Mouse (Mus musculus): ENCODE measurements around the gene Aqp9.

Aqp9 gene

DNA sequence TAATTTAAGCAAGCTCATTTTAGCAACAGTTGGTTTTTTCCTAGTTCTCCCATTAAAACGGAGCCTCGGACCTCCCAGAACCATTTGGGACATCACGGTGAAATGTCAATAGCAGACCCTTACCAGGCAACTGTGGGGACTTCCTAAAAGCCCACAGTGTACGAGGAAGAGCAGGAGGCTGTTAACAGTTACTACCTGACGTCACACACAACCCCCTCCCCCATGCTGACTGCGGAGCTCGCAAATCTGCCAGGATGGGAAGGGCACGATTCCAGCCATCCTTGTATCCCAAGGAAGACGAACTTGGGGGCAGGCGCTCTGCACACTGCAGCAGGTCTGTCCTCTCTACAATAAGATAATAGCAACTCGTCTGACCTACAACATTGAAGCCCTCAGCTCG is at the start of gene Aqp9:
Gene Aqp9, minus strand, starts transcription at position 172 of the 400 bp plus-strand sequence.
- DNase-seq (ENCODE audit: low spot score) = no peak

DNA sequence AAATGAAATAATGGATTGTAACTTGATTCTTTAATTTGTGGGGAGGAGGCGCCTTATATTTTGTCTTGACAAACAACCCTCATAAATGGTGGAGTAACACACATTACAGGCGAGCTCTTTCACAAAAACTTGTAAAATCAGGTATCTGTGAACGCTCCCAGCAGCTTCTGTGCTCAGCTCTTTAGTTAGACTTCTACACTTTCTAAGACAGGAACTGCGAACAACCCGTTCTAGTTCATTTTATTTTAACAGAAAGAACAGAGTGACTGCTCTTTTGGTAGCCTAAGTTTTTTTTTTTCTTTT is 49.3 kb upstream of the Aqp9 start:
- no peak for DNase-seq (ENCODE audit: low spot score)

DNA sequence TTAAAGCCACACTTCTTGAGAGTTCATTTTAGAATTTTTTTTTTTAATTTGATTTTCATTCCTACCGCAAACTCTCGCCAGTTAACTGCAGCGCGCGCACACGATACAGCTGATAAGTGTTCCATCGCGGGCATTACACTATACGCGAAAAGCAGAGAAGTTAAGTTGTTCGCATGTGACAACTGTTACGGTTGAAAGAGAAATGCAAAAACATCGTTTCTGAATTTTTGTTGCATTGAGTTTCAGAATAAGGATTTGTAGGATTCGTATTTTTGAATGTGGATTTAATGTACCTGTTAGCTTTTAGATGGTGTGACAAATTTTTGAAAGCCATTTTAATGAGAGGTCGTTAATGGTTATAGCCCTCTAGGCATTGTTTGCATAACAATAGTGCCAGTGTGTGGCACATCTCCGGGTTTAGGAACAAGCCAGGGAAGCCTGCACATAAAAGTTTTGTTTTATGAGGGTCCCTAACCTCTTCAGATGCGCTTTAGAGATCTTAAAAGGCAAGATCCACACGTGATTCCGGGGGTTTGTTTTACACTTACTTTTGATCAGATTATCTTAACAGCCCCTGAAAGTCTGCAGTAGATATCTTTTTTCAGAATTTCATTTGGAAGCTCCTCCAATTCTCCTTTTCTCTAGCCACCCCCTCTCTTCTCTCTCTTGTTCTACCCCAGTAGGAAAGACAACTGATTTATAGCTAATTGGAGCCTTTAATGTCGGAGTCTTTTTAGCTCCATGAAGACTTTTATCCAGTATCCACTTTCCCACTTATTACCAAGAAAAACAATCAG is 48.7 kb upstream of the Aqp9 start:
- DNase-seq (ENCODE audit: low spot score) = no peak

DNA sequence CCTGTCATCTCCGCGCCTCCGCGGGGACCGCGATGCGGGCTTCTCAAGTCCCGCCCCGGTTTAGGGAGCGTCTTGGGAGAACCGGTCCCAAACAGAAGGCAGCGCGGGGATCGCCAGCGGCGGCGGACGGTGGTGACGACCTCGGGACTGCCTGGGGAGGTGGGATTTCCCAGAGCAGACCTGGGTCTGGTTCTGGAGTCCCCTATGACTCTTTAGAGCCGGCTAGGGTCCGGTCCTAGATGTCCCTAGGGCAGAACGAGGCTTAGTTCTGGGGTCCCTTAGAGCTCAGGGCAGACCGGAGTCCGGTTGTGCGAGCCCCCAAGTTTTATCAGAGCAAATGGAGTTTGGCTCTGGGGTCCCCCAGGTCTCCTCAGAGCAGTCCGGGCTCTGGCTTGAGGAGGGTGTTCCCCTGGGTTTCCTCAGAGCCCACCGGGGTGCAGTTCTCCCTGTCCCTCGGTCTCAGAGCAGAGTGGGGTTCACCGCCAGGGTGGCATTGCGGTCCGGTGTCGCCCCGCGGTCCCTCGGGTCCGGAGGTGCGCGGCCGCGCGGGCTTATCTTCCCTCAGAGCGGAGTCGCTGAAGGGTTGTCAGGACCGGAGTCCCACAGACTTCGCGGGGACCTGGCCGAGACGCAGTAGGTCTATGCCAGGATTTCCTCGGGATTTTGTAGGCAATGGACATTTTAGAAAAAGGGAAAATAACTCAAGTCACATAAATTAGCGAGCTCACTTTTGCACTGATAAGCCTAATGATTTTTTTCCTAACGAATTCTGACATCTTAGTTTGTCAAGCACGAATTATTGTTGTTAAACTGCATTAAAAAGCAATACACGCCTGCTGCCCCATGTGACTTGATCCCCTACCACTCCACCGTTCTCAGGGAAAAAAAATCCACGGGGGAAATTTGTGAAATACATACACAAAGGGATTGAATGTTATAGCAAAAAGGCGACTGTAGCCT is 47.8 kb upstream of the Aqp9 start:
- peak; percentile 31 for DNase-seq (ENCODE audit: low spot score)

DNA sequence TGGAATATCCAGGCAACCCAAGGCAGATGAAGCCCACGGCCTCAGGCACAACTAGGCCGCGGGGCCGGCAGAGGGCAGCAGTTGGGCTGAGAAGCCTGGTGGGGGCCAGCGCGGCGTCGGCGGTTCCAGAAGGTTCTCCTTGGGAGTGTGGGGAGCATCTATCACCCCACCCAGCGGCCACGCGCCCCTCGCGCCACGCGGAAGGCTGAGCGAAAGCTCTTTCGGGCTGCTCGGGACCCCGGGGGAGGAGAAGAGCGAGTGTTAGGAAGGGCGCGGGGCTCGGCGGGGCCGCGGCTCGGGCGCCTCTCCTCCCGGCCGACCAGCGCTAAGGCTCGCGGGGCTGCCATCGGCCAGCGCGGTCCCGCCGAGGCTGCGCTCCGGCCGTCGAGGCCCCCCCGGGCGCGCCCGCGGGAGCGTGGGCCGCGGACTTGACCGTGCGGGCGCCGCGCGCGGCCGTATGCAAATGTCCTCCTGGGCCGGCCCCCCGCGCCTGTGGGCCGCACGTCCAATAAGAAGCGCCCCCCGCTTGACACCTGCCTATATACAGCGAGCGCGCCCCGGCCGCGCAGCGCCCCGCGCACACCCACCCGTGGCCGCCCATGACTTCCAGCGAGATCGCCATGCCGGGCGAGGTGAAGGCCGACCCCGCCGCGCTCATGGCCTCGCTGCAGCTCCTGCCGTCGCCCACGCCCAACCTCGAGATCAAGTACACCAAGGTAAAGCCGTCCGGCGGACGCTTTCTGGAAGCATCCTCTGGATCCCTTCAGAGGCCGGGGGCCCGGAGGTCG is 47.0 kb upstream of the Aqp9 start, which contains the start of gene Aldh1a2:
Gene Aldh1a2, plus strand, starts transcription at position 542 of the 788 bp plus-strand sequence.
- peak; percentile 75 for DNase-seq (ENCODE audit: low spot score)

DNA sequence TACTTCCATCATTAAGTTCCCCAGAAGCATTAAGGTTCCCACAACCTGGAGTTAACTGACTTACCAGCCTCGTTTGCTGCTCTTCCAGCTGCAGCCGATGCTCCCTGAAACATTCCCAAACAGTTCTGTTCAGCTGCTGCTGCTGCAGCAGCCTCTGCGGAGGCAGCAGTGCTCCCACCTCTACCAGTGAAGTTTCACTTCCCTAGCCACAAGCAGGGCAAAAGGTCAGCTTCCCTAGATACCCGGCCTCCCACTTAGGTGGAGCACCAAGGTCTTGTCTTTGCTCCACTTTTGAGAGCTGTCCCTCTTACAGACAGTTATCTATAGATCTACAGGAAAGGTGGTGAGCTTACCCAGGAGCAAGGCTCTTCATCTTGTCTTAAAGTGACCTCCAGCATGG is 45.2 kb upstream of the Aqp9 start:
- no peak for DNase-seq (ENCODE audit: low spot score)

DNA sequence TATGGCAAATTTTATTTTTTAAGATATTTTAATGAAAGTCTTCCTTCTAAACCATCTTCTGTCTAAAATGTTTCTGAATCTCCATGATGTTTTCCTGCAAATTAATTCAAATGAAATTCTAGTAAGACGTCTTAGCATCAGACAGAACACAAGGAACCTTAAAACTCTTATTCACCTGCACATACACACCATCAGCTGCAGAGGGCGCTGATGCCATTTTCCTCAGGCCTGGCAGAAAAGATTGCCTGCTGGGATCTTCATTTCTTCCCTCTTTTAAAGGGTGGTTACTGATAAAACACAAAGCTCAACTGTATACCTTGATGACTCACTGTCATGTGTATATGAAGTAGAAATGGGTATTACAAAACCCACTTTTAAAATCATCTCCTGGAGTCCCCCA is 42.4 kb upstream of the Aqp9 start:
- DNase-seq (ENCODE audit: low spot score) = peak; percentile 26

DNA sequence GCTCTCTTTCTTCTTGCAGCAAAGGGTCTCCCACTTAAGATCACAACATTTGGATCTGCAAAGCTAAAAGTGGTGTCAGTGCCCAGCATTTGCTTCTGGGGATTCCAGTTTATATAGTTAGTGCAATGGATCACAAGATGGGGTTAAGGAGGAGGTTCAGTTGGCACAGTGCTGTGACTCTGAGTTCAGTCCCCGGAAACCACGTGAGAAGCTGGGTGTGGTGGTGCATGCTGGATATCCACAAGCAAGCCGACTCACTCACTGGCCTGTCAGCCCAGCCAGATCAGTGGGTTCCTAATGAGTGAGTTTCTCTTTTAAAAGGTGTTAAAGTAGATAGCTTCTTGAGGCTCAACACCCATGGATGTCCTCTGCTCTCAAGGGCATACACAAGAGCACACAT is 40.8 kb upstream of the Aqp9 start:
- DNase-seq (ENCODE audit: low spot score) = no peak

DNA sequence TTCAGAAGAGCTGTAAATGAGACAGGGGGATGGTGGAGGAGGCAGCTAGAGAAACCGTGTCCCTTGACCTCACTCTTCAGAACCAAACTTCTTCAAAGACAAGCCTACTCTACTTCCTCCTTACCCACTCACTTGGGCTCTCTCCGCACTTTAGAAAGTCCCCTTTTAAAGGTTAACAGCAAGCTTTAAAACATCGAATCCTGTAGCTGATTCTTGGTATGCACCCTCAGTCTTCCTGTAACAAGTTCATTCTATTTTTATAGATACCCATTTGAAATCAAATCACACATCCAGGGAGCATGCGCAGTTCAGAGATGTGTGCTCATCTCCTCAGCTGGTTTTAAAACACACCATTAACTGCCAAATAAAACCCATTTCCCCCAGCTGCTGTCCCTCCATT is 33.8 kb upstream of the Aqp9 start:
- DNase-seq (ENCODE audit: low spot score) = no peak

DNA sequence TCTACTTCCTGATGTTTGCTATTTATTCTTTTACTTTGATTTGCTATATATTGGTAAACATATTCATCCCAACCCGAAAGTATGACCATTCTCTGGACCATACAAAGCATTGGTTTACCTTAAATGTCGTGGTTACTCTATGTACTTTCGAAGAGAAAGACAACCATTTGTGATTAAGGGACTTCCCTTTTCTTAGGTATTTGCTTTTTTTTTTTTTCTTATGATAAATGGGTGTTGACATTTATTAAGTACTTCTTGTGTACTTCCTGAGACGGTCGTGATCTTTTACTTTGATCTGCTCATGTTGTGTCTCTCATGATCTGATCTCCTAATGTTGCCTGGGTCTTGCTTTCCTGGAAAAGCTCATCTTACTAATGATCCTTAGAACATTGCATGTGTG is 30.3 kb upstream of the Aqp9 start:
- DNase-seq (ENCODE audit: low spot score) = no peak

DNA sequence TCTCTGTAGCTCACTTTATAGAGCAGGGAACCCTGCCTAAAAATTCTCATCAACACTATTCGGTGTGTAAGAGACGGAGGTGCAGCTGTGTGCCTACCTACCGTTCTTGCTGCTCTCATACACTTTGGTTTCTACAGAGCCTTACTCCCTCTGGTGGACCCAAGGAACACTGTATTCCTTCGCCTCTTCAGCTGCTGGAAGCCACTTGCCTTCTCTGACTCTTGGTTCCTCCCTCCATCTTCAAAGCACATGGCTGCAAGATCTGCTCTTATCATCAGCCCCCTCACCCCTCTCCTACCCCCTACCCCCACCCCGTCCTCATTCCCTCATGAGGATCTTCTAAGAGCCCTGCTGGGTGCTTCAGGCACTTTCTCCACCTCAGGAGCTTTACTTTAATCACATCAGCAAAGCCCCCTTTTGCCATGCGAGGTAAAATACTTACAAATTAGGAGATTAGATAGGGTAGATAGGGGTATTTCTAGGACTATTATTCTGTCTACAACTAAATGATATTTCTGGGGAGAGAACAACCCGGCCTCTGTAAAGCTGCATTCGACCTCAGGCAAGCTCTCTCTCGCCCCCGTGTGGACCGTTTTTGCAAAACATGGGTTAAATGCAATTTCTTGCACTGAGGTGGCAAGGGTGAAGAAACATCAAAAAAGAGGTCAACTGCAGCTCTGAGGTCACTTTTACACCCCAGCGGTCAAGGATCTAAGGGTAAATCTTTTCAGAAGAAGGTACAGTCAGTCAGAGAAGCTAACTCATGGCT is 20.3 kb upstream of the Aqp9 start:
- DNase-seq (ENCODE audit: low spot score) = peak; percentile 58

DNA sequence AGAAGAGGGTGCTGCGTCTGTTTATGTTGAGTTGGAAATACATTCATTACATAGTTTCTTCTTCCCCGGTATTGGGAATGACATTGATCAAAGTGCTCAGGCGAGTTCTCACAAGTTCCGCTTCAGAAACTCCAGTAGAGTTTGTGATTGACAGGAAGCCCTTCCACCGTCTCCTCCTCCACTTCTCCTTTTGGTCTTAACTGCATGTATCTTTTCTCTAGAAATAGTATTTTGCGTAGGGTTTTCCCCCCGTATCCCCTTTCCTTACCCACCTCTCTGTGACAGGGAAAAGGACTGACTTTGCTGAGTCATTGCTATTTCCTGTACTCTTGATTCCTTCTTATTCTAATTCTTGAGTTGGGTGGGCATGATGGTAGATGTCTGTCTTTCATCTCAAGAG is 18.9 kb upstream of the Aqp9 start:
- no peak for DNase-seq (ENCODE audit: low spot score)

DNA sequence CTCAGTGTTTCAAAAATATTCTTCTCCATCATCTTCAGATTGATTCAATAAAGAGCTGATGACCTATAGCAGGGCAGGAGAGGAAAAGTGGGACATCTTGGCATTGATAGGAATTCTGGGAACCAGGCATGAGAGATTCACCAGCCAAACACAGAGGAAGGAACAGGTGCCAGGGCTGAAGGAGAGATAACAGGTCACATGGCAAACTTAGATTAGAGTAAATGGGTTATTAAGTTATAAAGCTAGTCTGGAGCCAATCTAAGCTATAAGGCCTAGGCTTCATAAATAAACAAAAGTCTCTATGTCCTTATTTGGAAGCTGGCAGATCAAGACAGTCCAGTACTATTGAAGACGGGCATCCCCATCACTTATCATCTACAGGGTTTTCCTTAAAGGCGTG is 17.3 kb upstream of the Aqp9 start:
- DNase-seq (ENCODE audit: low spot score) = no peak

DNA sequence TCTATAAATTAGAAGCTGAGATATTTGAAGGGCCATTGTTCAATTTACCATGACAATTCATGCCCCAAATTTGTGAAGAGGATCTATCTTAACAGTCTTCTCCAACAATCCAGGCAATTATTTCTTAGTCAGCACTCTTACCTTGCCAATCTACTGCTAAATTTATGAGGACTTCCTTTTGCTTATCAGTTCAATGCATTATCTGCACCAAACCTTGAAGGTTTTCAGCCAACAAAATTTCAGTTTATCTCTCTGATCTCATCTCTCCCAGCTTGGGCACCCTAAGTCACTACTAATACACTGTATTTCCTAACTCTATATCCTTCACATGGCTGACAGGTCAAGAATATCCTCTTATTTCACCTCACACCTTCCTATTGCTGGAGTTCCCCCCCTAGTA is 16.8 kb upstream of the Aqp9 start:
- no peak for DNase-seq (ENCODE audit: low spot score)

DNA sequence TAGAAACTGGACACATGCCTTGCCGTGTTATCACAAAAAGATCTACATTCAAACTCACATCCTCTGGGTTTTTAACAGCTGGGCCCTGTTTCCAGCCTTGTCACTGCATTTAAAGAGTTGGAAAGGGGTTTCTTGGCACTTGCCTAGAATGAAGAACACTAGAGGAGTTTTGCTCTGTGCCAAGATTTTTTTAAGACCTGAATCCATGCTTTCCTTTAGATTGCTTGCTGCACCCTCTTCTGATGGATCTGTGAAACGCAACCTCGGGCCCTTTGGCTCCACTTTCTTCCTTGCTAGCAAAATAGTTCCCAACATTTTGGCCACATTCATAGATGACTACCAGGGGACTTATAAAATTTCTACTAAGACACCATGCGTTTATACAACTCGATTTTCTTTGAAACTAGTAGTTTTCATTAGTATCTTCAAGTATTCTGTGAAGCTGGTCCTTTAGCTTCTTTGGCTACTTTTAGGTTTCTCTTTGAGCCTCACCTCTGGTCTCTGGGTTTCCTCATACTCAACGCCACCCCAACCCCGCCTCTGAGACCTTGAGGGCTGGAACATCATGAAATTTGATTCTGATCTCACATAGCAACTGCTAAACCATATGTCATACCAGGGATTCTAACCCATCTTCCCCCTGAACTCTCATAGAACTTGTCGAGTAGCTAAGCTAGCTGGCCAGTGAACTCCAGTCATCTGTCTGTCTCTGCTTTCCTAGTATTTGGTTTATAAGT is 11.7 kb upstream of the Aqp9 start:
- DNase-seq (ENCODE audit: low spot score) = no peak

DNA sequence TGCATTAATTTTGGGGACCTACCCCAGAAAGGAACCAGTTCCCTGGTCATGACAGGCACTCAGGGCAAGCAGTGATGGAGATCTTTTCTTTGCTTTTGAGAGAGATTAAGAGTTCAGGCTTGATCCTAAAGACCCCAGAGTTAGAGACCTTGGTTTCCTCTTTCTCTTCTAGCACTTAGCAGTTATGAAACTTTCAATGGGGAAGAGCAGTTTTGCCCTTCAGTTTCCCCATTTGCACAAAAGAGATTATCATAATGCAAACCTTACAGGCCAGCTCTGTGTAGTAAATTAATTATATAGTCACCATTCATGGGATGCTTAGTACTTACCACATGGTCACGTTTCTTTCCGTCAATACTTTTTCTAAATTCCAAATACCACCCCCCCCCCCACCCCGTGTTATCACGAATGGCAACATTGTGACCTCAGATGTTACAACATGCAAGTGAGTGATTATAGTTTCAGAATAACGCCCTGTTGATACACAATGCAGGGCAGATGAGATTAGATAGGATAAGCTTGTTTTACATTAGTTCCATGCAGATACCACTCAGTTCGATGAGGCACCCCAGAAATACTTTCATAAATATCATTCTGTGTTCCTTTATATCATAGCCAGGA is 10.9 kb upstream of the Aqp9 start:
- DNase-seq (ENCODE audit: low spot score) = no peak

DNA sequence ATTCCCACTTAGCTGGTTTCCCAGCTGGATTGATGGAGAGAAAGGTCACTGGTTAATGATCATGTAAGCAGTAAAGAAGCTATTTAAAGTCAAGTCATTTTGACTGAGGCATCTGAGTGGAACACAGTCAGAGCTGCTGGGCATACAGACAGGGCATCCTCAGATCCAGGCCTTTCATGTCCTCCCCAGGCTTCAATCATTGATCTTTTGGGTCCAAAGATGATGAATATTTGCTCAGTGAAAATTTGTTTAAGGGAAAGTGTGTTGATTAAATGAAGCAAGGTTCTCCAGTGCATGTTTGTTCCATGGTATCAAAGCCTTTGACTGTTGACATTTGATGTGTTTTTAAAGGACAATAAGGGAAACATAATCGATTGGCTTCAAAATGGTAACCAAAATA is 7.2 kb upstream of the Aqp9 start:
- DNase-seq (ENCODE audit: low spot score) = no peak

DNA sequence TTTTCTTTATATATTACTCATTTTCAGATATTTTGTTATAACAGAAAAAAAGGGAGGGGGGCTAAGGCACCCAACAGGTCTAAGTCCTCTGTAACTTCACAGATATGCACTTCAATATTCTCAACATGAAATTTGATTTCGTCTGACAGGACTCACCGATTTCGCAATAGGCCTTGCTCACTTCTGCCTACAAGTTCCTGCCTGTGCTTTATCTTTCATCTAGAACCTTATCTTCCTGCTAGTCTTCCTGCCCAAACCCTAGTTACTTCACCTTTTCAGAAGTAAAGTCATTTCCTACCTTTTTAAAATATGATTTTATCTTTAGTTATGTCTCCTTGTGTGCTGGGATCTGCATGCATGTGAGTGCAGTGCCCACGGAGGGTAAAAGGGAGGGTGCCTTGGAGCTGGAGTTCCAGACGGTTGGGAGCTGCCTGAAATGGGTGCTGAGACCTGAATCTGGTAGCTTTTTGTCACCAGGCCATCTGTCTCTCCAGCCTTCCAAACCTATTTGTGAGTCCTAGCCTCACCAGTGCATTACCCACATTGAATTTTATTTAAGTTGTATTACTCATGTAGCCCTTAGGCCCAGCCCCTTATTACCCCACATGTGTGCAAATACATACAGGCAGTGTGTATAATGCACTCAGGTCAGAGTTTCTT is 6.0 kb upstream of the Aqp9 start:
- DNase-seq (ENCODE audit: low spot score) = no peak

DNA sequence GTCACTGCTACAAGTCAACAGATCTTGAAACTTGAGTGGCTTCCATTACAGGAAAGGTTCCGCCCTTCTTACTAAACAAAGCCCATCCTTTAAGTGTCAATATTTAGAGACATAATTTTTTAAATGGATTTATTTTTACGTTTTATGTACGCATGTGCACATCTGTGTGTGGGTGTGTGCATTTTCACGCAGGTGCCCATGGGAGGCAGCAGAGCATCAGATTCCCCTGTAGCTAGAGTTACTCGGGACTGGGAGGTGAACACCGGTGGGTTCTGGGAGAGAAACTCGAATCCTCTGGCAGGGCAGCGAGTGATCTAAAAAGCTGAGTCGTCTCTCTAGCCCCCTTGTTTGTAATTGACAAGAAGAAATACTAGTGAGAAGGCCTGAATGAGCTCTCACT is 5.1 kb upstream of the Aqp9 start:
- no peak for DNase-seq (ENCODE audit: low spot score)
